Mouse (Mus musculus): ENCODE results near the gene Gm43738.

Gene Gm43738

GRCm38 (mm10) chr3:89043359-89043758, 57.5 kb downstream of the Gm43738 start:
- DNase-seq (ENCODE audit: low read depth, low spot score) = no peak

Measured in mesoderm, embryonic 11.5 days (tissue).